Mouse (Mus musculus): ENCODE measurements around the gene Scaf4. TPM values are rescaled to one million over a fixed set of nuclear protein-coding genes. Genes with fewer than 3 reads are reported as not detected.

Gene Scaf4
- polyA plus RNA-seq (2015; fragmentation: Nextera tagmentation; extraction: Ambion mirVana) = 15.5 and 21.6 TPM in 2 replicates

DNA sequence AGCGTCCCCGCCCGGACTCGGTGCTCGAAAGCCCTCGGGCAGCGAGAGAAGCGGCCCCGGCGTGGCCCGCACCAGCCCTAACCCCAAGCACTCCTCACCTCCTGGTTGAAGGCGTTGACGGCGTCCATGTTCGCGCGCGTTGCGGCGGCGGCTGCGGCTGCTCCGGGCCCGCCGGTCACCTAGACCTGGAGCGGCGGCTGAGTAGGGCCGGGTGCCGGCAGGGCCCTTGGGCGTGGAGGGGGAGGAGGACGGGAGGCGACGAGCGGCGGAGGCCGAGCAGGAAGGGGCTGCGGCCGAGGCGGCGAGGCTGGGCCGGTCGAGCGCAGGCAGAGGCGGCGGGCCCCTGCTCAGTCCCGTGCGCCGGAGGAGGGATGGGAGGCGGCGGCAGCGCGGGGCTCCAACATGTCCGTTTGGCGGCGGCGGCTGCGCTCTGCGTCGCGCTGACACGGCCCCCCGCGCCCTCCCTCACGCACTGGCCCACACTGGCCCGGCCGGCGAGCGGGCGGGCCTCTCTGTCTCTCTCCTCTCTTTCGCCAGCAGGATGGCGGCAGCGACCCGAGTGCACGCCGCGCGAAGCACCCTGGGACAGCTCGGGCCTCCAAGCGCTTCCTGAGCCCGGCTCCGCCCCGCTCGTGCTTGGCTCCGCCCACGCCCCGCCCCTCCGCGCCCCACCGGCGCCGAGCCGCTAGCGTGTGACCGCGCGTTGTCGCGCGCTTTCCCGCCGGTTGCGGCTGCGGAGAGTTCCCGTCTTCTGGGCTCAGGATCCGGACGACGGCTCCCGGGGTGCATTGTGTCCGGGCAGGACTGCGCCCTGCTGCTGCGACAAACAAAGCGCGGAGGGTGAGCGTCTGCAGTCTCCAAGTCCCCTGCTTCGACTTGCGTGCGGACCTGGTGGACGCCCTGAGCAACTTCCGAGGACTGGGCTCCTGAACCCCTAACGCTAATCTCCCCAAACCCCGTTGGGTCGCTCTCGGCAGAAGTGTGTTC, at the start of gene Scaf4:
Gene Scaf4, minus strand, starts transcription at position 599 of the 987 bp plus-strand sequence.
- Histone ChIP-seq H3K4me3 (peak within 1 kb of the TSS; percentile 98), H3K4me1 (replicated peaks) (peaks cover 45% of the 10 kb centered on the region), H3K36me3 (no peaks in the 10 kb centered on the region), H3K27me3 (no peaks in the 10 kb centered on the region), H3K27ac (peak within 1 kb of the TSS; percentile 96), H3K9me3 (replicated peaks) (no peaks in the 10 kb centered on the region), H3K4me2 (peak within 1 kb of the TSS; percentile 85), H3K9ac (peak within 1 kb of the TSS; percentile 99)
- ATAC-seq (replicated peaks; ENCODE audit: insufficient number of reproducible peaks, insufficient read depth, low FRiP score, low read depth) = peak; percentile 97
- WGBS = under 1% methylated on average over 121 of the region's 123 CpGs

DNA sequence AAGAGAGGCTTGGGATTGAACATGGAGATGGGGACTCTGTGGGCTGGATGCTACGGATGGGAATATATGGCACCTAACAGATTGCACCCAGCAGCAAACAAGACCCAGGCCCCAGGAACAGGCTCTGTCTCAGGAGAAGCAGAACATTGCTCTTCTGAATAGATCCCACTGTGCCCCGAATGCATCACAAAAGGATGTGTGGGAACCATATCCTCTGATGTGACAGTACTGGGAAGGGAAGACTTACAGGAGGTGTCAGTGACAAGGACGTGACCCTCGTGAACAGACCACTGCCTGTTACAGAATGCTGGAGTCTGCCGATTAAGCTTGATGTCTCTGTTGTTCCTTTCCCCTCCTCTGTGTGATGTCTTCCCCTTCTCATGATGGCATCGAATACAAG, 48.2 kb upstream of the Scaf4 start:
- Histone ChIP-seq H3K9ac (no peak overlapping the region), H3K4me2 (no peak overlapping the region), H3K36me3 (no peaks in the 10 kb centered on the region), H3K27me3 (0 out of 2 replicates have a peak, but pooled peaks cover 5% of the 10 kb centered on the region), H3K9me3 (replicated peaks) (no peaks in the 10 kb centered on the region), H3K4me1 (replicated peaks) (0 out of 2 replicates have a peak, but pooled peaks cover 3% of the 10 kb centered on the region), H3K27ac (no peak overlapping the region), H3K4me3 (no peak overlapping the region)
- 59% methylated on average over 6 of the region's 6 CpGs for WGBS
- no peak for ATAC-seq (replicated peaks; ENCODE audit: insufficient number of reproducible peaks, insufficient read depth, low FRiP score, low read depth)

DNA sequence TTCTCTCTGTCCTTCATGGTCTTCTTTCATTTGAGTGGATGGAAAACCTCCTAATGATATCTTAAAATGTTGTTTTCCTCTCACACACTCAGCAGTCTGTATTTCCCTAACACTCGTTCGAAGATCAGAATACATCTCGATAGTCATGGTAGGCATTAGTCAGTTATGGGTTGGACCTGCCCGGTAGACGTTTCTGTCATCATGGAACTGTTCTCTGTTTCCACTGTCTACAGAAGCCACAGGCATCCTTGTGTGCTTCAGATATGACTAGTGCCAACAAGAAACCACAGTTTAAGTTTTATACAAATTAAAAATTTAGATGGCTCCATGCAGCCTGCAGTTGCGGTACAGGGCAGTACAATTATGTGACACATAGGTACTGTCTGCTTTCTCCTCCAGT, 46.7 kb upstream of the Scaf4 start:
- Histone ChIP-seq H3K9me3 (replicated peaks) (no peaks in the 10 kb centered on the region), H3K27me3 (0 out of 2 replicates have a peak, but pooled peaks cover 5% of the 10 kb centered on the region), H3K36me3 (no peaks in the 10 kb centered on the region), H3K9ac (no peak overlapping the region), H3K4me2 (no peak overlapping the region), H3K4me3 (no peak overlapping the region), H3K4me1 (replicated peaks) (0 out of 2 replicates have a peak, but pooled peaks cover 3% of the 10 kb centered on the region), H3K27ac (no peak overlapping the region)
- no peak for ATAC-seq (replicated peaks; ENCODE audit: insufficient number of reproducible peaks, insufficient read depth, low FRiP score, low read depth)
- whole genome bisulfite sequencing = 82% methylated on average over 6 of the region's 6 CpGs

DNA sequence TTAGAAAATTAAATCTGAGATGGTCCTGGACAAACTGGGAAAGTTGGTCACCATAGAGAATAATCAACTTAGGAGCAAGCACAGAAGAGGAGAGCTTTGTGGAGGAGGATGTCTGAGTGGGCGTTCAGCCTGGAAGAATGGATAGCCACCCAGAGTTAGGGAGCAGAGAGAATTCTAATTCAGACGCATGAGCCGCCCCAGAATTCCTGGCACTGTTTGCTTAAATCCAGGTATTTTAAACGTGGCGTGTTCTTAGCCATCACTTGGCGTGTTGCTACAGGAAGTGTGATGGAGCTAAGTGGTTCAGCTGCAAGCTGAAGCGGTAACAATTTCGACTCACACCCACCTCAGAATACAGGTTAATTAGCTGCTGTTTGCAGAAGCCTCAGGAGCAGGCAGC, 45.2 kb upstream of the Scaf4 start:
- ATAC-seq (replicated peaks; ENCODE audit: insufficient number of reproducible peaks, insufficient read depth, low FRiP score, low read depth) = no peak
- Histone ChIP-seq H3K27ac (no peak overlapping the region), H3K9me3 (replicated peaks) (no peaks in the 10 kb centered on the region), H3K36me3 (no peaks in the 10 kb centered on the region), H3K4me3 (no peak overlapping the region), H3K4me2 (no peak overlapping the region), H3K4me1 (replicated peaks) (0 out of 2 replicates have a peak, but pooled peaks cover 3% of the 10 kb centered on the region), H3K9ac (no peak overlapping the region), H3K27me3 (0 out of 2 replicates have a peak, but pooled peaks cover 5% of the 10 kb centered on the region)
- WGBS = 70% methylated on average over 8 of the region's 8 CpGs

DNA sequence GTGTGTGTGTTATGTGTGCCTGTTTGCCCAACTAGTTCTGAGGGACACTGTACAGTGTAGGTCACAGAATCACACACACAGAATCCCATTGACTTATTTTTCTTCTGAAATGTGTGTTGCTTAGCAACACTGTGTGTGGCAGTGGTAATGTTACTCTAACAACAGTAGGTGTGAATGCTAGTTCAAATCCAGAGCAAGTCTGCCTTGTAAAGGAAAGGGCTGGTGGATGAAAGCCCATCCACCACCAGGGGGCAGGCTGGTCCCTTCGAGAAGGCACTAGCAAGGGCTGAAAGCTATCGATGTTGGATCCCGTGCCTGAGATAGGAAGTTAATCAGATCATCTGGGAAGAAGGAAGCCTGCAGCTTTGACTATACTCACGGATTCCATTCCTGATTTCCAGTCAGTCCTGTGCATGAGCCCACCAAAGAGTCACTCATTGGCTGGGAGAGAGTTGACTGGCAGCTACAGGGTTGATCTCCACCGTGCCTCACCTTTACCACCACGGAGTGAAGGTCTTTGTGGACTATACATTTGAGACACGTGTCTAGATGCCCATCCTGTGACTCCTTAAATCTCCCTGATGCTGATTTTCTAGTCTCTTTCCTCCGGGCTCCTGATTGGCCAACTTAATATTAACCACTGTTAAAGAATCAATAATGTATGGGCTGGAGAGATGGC, 38.7 kb upstream of the Scaf4 start:
- no peaks in the 10 kb centered on the region for H3K36me3 ChIP-seq
- 30% methylated on average over 8 of the region's 8 CpGs for WGBS
- no peak overlapping the region for H3K4me2 ChIP-seq
- 0 out of 2 replicates have a peak, but pooled peaks have one; percentile 10 for ATAC-seq (replicated peaks; ENCODE audit: insufficient number of reproducible peaks, insufficient read depth, low FRiP score, low read depth)
- no peaks in the 10 kb centered on the region for H3K4me1 ChIP-seq (replicated peaks)
- no peaks in the 10 kb centered on the region for H3K27me3 ChIP-seq
- no peaks in the 10 kb centered on the region for H3K9me3 ChIP-seq (replicated peaks)
- no peak overlapping the region for H3K4me3 ChIP-seq
- H3K27ac ChIP-seq = no peak overlapping the region
- H3K9ac ChIP-seq = no peak overlapping the region

DNA sequence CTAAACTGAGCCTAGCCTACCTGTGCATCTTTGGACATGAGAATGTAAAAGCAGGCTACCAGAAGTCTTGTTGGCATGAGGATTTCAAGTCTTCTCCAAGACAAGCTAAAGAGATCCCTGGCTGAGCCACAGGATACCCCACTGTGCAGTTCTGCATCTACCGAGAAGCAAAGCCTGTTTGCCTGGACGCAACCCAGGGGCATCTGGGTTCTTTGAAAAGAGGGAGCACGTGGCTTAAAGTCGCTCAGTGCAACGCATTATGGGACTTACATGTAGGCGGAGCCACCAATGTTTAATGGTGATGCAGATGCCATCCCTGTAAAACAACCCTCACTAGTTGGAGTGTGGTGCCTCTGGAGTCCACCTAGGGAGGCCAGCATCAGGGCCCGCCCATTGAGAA, 35.0 kb upstream of the Scaf4 start:
- H3K4me1 ChIP-seq (replicated peaks) = no peaks in the 10 kb centered on the region
- no peaks in the 10 kb centered on the region for H3K9me3 ChIP-seq (replicated peaks)
- no peak for ATAC-seq (replicated peaks; ENCODE audit: insufficient number of reproducible peaks, insufficient read depth, low FRiP score, low read depth)
- no peak overlapping the region for H3K4me3 ChIP-seq
- no peak overlapping the region for H3K4me2 ChIP-seq
- no peak overlapping the region for H3K9ac ChIP-seq
- no peaks in the 10 kb centered on the region for H3K27me3 ChIP-seq
- 73% methylated on average over 7 of the region's 7 CpGs for WGBS
- H3K36me3 ChIP-seq = no peaks in the 10 kb centered on the region
- H3K27ac ChIP-seq = no peak overlapping the region

DNA sequence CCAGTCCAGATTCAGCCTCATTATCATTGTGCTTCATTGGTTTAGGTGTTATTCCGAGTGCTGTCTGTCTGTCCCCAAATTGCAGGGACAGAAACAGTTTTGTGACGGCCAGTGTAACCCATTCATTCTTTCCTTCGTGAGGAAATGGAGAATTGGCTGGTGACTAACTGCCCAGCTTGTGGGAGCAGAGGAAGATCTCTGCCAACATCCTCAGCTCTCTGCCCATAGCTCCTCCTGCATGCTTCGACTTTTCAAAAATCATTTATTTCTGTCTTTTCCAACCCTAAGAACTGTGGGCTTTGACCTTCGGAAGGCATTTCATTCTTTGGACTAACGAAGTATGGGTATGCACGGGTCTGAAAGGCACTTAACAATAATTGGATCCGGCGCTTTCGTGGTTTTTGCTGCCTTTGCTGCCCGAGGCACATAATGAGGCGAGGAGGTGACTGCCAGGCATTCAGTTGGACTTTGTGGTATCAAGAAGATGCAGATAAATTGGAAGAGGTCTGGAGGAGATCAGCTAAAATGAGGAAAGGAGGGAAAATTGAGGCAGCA, 34.1 kb upstream of the Scaf4 start:
- H3K4me3 ChIP-seq = no peak overlapping the region
- H3K9ac ChIP-seq = no peak overlapping the region
- H3K9me3 ChIP-seq (replicated peaks) = no peaks in the 10 kb centered on the region
- 76% methylated on average over 12 of the region's 12 CpGs for WGBS
- ATAC-seq (replicated peaks; ENCODE audit: insufficient number of reproducible peaks, insufficient read depth, low FRiP score, low read depth) = no peak
- H3K4me1 ChIP-seq (replicated peaks) = no peaks in the 10 kb centered on the region
- H3K27me3 ChIP-seq = no peaks in the 10 kb centered on the region
- no peak overlapping the region for H3K4me2 ChIP-seq
- H3K36me3 ChIP-seq = no peaks in the 10 kb centered on the region
- no peak overlapping the region for H3K27ac ChIP-seq

DNA sequence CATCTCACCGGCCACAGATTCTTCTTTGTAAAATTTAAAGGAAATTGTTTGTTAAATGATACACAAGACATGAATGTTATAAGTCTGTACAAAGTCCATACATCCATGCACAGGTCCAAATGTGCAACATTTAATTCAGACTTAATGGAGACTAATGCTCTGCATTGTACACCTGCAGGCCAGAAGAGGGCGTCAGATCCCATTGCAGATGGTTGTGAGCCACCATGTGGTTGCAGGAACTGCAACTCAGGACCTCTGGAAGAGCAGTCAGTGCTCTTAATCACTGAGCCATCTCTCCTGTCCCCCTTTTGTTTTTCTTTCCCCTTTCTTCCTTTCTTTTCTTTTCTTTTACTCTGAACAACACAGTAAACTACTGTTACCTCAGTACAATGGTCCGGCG, 33.5 kb upstream of the Scaf4 start:
- Histone ChIP-seq H3K9me3 (replicated peaks) (no peaks in the 10 kb centered on the region), H3K36me3 (no peaks in the 10 kb centered on the region), H3K27me3 (no peaks in the 10 kb centered on the region), H3K4me1 (replicated peaks) (no peaks in the 10 kb centered on the region), H3K4me2 (no peak overlapping the region), H3K9ac (no peak overlapping the region), H3K4me3 (no peak overlapping the region), H3K27ac (no peak overlapping the region)
- 81% methylated on average over 4 of the region's 4 CpGs for WGBS
- ATAC-seq (replicated peaks; ENCODE audit: insufficient number of reproducible peaks, insufficient read depth, low FRiP score, low read depth) = no peak

DNA sequence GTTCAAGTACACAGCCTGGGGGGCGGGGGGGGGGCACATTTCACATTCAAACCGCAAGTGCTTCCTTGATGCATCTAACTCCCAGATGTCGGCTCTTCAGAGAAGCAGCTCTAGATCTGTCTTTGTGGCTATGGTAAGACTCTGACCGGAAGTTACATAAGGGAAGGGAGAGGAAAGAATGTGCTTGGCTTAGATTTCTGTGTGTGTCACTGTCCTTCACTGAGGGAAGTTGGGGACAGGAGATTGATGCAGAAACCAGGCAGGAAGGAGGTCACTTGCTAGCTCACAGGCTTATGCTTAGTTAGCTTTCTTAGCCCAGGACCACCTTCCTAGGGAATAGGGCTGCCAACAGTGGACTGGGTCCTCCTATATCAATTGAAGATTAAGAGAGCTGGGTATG, 31.6 kb upstream of the Scaf4 start:
- no peaks in the 10 kb centered on the region for H3K4me1 ChIP-seq (replicated peaks)
- no peak overlapping the region for H3K9ac ChIP-seq
- no peak overlapping the region for H3K4me2 ChIP-seq
- H3K9me3 ChIP-seq (replicated peaks) = no peaks in the 10 kb centered on the region
- no peaks in the 10 kb centered on the region for H3K36me3 ChIP-seq
- ATAC-seq (replicated peaks; ENCODE audit: insufficient number of reproducible peaks, insufficient read depth, low FRiP score, low read depth) = no peak
- H3K27me3 ChIP-seq = no peaks in the 10 kb centered on the region
- H3K27ac ChIP-seq = no peak overlapping the region
- WGBS = 83% methylated on average over 4 of the region's 4 CpGs
- no peak overlapping the region for H3K4me3 ChIP-seq

DNA sequence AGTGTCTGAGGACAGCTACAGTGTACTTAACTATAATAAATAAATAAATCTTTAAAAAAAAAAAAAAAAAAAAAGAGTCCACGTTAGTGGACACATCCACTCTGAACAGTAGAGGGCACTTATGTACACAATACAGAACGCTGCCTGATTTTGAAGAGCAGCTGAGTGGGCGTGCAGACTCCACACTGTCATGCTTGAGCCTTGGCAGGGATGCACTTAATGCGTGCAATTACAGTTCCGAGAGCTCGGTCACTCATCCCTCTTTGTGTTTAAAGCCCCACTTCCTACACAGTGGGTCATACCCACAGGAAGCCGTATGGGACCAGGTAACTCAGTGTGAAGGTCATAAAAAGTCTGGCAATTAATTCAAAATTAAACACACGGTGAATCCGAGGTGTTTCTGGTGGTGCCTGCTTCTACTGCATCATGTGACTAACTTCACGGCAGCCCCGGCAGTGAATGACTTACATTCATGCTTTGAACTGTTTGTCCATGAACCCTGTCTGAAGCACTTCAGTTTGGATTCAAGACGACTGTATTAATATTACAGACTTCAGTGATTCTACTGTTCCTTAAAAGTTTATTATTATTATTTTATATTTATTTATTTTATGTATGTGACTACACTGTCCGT, 28.3 kb upstream of the Scaf4 start:
- no peaks in the 10 kb centered on the region for H3K27me3 ChIP-seq
- no peak for ATAC-seq (replicated peaks; ENCODE audit: insufficient number of reproducible peaks, insufficient read depth, low FRiP score, low read depth)
- H3K9ac ChIP-seq = no peak overlapping the region
- H3K4me2 ChIP-seq = no peak overlapping the region
- no peaks in the 10 kb centered on the region for H3K36me3 ChIP-seq
- H3K27ac ChIP-seq = no peak overlapping the region
- H3K9me3 ChIP-seq (replicated peaks) = no peaks in the 10 kb centered on the region
- H3K4me1 ChIP-seq (replicated peaks) = no peaks in the 10 kb centered on the region
- WGBS = 60% methylated on average over 13 of the region's 13 CpGs
- H3K4me3 ChIP-seq = no peak overlapping the region

Measured in heart, embryonic 15.5 days (tissue).